Mouse (Mus musculus) spleen, postnatal 36 days (tissue): ENCODE data around the gene Efcab9.

Experiments used
- DNase-seq, 2 experiments: peaks; one replicate each; pipeline ENCODE4 v3.0.0; 2022; ENCODE audit warnings: low spot score in 2 of 2, mixed read lengths in 1 of 2

Gene Efcab9

DNA sequence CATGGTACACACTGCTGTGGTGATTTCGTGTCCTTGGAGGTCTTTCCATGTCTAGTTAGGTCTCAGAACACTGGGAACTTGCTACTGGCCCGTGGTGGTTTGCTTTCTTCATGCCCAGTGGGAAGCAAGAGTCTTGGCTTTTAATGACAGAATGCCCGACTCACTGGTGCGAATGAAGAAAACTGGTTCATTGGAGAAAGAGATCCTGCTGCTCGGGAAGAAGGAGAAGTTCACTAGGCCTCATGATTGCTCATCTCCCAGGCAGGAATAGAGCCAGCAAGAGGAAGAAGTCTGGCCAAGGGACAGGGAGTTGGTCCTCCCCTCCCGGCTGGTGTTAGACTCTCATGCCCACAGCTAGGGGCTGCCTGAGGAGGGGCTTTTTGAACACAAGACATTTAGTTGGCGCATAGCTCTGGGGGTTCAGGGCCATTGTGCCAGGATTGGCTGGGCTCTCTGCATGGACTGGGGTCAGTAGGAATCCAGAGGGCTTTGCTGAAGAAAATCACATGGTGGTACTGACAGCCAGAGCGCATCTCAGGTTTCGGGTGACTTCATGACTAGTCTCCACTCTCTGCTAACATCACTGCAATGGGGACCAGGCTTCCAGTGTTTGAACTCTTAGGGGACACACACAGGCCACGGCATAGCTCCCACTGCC lies 24.6 kb upstream of the Efcab9 start:
- no peak for DNase-seq

DNA sequence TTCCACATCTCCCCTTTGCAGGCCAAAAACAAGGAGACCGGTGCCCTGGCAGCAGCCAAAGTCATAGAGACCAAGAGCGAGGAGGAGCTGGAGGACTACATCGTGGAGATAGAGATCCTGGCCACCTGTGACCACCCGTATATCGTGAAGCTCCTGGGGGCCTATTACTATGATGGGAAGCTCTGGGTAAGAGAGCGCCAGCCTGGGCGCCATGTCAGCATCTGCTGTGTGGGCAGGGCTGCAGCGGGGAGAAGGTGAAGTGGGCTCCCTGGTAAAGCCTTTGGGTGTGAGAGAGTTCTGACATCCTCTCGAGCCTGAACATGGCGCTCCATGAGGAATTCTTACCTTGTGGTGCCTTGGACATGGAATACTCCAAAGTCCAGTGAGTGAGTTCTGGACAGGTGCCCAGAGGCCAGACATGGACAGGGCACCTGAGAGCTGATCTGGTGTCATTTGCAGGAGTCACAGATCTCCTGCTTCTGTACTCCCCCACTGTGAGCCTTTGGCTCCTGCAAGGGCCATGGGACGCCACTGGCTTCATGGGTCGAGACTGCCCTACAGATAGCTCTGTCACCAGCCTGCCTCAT lies 23.3 kb upstream of the Efcab9 start:
- no peak for DNase-seq

DNA sequence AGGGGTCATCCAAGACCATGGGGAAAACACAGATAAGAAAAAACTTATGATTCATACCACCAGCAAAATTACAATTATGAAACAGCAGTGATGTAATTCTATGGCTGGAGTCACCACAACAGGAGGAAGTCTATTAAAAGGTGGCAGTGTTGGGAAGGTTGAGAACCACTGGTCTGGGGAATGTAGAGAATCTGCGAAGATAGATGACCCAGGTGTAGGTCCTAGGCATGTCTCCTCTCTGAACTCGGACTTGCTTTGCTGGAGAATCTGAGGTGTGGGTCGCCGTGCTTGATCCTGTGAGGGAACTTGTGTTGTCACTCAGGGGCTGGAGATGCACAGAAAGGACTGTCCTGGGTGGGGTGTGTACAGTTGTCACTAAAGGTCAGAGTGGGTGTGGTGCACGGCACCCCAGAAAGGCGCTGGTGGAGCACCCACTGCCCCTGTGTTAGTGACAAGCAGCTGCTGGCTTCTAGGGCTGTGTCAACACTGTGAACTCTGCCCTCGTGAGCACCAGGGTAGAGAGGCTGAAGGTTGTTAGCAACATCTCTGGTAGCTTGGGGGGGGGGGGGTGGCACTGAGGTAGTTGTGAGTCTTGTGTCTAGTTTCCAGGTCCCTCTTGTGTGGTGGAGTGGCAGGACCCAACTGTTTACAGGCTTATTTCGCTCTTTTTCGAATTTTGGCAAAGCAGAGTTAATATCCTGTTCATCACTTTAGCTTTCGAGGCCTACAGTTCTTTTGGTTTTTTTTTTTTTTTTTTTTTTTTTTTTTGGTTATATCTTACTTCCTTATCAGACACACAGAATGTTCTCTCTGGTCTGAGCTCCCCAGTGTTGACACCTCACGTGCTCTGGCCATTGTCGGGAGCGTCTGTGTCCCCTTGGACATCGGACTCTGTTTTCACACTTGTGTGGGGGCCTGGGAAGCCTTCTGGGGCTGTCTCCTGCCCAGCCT lies 22.5 kb upstream of the Efcab9 start:
- DNase-seq = no peak

DNA sequence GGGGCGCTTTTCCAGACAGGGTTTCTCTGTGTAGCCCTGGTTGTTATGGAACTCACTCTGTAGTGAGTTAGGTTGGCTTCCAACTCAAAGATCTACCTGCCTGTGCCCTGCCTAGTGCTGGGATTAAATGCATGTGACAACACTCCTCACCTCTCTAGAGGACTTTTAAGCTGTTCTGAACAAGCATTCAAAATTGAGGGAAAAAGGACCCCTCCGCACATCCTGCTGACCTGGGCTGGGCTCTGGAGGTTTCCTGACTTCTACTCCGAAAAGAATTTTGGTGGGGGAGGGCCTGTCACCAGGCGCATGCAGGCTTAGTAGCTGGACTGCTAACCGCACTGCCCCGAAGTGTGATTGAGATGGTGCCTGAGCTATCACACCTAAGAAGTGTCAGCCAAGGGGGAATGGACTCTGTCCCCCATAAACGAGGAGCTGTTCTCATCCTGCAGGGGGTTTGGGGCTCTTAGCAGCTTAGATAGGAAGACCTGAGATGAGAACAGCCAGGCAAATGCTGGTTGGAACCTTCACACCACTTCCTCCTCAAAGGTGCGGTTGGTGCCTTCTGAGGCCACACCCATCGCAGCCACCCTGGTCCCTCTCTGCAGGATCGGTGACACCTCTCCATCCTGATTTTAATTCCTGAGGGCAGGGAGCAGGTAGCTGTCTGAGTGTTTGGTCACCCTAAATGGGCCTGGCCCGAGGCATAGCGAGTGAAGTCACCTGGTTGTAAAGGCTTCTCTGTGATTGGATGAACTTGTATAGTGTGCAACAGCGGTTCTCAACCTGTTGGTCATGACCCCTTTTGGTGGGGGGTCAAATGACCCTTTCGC lies 21.6 kb upstream of the Efcab9 start:
- peak; percentile 78 to 80 for DNase-seq

DNA sequence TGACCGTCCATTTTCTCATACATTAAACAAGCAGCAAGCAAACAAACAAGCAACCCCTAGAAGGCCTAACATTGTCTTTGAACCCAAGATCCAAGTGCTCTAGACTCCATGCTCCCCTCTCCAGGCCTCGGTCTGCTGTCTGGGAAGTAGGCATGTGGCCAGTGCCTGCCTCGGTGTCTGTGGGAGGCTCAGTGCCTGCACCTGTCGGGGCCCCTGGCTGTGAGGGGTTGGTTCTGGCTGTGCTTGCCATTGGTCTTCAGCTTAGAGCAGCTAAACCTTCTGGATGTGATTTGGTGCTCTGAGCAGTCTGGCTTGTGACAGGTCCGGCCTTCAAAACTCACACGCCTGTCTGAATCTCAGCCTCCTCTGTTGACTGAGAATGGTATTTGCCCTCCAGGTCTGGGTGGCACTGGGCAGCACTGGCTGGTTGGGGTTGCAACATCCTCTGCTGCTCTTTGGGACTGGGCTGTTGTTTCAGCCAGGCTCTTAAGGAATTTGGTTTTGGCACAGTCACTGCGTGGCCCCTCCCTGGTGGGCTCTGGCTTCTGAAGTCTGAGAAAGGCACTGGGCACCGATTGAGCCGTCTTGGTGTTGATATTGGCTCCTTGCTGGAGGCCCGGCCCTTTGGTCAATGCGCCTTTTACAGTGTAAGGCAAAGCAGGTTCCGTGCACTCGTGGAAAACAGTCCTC lies 20.7 kb upstream of the Efcab9 start:
- no peak for DNase-seq

DNA sequence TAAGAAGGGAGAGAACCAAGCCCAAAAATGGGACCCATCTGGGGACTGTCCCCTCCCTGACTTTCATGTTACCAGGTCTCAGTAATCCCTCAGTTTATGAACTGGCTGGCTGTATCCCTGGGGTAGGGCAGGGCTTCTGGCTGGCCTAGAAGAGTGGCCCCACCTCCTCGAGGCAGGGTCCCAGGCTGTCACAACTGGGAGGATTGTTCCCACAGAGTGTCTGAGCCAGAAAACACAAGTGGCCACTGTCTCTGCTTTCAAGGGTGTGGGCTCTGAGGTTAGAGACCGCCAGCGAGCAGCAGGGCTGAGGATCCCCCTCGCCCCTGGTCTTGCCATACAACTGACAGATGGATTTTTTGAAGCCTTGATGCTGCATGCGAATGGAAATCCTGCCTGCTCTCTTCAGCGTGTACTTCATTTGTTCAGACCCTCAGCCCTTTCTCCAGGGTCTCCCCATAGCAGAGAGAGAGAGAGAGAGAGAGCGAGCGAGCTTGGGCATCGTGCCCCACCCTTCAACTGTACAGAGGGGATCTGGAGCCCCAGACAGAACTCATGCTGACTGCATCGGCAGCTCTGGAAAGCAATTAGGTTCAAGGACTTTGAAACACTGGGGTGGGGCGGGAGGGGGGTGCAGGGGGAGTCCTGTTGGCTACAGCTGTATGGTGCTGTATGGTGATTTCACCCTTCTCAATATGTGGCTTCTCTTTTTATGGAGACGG lies 19.9 kb upstream of the Efcab9 start:
- no peak for DNase-seq

DNA sequence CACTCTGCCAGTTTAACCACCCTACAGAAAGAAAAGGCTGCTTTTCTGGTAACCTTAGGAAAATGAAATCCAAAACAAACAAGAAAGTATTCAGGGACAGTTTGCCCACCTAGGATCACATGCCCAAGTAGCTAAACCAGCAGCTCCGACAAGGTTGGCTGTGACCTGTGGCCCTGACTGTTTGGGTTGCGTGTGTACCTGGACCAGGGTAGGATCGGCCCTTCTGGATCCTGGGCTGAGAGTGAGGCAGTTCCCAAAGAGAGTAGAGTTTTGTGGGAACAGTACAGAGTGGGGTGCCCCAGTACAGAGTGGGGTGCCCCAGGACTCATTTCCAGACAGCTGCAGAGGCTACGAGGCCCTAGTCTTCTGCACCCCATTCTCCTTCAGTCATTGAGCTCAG lies 19.2 kb upstream of the Efcab9 start:
- no peak for DNase-seq

DNA sequence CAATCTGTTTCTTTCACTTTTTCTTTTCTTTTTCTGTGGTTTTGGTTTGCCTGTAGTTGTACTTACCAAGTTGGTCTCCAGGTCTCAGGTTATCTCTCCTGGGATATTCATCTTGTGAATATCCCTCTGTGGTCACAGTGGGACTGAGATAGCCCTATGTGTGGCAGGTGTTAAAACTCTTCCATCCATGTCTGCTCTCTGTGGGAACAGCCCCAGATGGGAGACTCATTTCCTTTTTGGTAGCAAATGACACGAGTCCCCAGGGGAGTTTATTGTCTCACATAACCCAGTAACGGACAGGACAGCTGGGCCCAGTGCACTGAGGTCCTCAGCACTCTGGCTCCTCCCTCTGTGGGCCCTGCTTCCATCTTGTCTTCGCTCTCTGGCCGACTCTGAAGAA lies 18.2 kb upstream of the Efcab9 start:
- no peak for DNase-seq

DNA sequence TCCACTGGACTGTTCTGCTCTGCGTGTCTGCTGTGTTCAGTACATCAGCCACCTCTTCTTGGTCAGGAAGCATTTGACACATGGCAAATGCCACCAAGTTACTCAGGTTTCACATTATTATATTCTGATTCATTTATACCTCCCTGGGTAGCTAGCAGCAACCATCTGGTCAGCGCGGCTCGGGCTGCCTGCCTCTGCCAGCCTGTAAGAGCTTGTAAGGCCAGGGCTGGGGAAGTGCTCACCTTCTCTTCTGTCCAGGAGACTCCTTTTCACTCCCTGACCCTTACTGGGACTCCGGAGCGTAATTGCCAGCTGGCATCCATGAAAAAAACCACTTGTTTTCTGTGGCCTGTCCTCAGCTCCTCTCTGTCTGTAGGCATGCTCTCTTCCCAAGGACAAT lies 17.4 kb upstream of the Efcab9 start:
- DNase-seq = no peak

DNA sequence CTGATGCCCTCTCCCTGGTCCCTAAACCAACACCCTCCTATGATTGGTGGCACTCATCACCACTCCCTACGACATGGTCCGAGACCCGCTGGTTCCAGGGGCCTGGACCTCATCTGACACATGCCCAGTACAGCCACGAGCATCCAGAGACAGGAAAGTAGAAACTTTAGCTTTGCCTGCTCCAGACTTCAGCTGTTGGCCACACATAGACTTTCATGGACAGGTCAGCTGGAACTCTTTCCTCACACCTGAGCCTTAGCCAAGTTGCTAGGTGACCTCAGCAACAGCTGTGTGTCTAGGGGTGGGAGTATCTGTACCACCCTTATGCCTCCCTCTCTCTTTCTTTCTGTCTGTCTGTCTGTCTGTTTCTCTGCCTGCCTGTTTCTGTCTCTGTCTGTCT lies 16.4 kb upstream of the Efcab9 start:
- no peak for DNase-seq

DNA sequence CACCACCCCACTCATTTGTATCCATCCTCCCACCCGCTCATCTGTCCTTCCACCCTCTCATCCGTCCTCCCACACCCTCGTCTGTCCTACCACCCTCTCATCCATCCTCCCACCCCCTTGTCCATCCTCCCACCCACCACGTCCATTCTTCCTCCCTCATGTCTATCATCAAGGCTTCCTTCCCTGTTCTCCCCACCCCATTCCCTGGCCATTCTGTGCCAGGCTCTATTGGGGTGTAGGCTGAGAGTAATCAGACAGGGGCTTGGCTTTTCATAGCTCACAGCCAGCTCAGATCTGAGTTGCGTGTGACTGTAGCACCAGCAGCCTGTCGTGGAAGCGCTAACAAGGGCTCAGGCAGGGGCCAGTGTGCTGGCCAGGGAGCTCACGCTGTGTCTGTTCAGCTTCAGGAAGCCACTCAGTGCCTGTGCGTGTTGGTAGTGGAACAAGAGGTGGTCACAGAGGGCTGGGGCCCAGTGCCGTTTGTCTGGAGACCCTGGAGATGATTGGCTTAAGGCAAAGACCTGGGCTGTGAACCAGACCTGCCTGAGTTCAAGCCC lies 15.6 kb upstream of the Efcab9 start:
- peak in 1 of 2 experiments; percentile 1 for DNase-seq

DNA sequence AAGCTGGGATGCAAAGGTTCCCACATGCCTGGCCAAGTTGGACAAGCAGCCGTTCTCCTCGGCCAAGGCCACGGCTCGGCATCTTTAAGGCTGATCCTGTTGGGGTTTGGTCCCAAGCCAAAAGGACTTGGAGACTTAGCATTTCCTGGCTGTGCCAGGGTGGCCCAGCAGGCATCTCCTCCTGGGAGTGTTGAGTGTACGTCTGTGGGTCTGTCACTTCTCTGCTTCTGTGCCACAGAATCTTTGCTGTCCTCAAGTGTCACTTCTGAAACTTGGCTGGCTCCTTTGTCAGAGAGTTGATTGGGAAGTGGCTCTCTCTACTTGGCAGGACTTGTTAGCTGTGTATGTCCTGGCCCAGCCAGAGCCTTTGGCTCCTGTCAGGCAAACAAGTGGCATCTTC lies 14.6 kb upstream of the Efcab9 start:
- DNase-seq = peak in 1 of 2 experiments; percentile 3

DNA sequence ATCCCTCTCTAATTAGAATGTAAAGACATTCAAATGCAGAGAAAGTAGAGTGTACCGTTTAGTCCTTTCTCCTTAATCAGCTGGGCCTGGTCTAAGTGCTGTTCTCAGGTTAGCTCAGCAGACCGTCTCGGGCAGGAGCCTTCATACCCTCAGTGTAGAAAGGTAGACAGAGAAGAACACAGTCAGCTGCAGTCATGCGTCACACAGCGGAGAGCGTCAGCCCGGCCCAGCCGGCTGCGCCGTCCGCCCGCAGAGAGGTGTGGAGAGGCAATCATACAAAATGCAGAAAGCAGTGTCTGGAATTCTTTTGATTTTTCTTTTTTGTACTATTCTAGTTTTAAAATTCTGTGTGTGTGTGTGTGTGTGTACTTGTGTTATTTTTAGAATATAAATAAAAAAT lies 13.7 kb upstream of the Efcab9 start:
- no peak for DNase-seq

DNA sequence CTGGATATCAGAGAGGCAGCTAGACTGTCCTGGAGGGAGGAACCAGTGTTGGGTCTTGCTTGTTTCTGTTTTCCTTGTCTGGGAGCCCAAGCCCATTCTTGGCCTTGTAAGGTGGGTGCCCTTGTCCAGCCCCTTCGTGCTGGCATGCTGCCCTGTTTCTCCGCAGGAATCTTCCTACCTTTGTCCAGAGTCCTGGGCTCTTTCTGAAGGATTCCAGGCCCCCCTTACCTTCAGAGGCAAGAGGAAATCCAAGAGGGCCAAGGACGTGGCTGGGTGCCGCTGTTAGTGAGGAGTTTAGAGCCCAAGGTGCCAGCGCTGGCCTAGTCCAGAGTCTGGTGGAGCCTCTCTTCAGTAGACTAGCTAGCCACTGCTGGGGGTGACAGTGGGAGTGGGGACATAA lies 12.6 kb upstream of the Efcab9 start:
- no peak for DNase-seq

DNA sequence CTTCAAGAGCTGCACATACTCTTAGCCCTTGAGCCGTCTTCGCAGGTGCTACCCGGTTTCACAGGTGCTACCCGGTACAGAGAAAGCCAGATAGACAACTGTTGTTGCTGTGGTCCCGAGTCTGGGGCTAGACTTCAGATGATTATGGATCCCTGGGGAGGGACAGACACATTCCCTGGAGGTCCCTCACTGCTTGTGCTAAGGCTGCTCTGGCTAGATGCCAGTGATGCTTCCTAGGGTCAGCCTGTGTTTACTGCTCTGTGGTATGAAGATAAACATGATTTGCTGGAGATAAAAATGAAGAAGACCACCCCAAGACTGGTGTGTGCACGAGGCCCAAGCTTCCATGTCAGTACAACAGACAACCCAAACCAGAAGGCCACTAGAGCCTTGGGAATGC lies 12.2 kb upstream of the Efcab9 start:
- DNase-seq = no peak

DNA sequence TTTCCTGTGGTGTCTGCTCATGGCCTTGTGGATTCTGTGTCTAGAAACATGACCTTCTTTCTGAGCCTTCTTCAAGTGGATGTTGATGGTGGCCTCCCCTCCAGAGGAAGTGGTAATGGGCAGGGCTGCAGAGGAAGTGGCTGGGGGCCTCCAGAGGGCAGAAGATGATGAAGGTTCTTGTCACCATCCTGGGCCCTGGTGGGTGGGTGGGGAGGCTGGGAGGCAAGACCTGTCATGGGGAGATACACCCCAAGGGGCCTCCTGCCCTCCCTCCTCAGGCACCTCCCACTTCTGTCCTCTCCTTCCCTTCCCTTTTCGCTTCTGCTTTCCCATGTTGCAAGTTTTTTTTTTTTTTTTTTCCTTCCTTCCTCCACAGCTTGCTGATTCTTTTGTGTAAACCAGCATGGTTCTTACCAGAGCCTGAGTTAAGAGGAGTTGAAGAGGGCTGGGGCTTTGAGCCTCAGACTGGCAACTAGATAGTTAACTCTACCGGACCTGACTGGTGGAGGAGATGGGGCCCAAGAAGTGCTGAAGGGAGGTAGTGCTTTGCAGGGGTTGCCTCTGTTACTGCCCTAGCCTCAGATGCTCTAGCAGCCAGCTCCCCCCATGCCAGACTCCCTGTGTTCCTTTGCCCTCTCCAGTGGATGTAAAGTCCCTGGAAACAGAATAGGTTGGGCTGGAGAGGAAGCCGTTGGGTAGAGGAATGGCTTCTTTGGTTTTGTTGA lies 11.0 kb upstream of the Efcab9 start:
- DNase-seq = peak; percentile 94

DNA sequence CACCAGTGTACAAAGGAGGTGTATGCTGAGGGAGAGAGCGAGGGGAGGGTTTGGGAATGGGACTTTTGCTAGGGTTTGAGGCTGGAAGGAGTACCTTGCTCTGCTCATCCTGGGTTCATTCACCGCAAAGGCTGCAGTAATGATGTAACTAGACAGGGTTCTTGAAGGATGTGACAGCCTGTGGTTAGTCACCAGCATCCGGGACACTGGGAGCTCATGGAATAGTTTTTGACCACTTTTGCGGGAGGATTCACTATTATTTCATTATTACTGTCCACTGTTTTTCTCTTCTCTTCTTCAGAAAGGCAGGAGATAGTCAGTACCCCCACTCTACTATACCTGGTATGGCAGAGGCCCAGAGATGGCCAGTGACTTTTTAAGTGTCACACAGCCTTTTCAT lies 10.3 kb upstream of the Efcab9 start:
- no peak for DNase-seq

DNA sequence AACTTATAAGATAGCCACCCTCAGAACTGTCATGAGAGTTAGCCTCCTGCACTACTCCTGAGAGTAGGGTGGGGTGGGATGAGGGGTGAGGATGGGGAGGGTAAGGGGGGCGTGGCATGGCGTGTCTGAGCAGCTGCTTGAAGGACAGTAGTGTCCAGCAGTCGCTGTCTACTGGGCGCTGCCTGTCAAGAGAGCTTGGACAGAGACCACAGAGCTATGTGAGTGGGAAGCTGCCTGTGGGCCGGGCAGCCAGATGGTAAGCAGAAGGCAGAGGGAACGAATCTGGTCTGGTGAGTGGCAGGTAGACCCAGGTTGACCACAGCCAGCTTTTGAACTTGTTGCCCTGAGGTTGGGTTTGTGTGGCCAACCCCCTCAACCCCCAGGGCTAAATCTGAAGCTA lies 8.6 kb upstream of the Efcab9 start:
- DNase-seq = no peak

DNA sequence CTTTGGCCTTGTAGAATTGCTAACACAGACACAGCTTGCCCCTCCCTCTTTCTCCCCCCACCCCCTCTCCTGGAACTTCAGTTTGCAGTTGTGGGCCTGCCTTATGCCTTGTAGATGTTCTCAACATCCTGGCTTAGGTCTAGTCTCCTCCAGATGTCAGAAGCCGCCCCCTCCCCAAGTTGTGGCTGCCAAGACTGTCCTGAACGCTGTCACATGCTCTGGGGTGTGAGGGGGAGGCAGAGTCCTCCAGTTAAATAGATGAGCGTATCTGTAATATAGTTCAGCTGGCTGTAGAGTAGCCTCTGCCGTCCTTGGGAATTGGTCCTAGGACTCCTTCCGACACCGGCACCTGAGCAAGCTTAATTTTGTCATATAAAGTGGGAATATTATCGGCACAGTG lies 7.8 kb upstream of the Efcab9 start:
- DNase-seq = no peak

DNA sequence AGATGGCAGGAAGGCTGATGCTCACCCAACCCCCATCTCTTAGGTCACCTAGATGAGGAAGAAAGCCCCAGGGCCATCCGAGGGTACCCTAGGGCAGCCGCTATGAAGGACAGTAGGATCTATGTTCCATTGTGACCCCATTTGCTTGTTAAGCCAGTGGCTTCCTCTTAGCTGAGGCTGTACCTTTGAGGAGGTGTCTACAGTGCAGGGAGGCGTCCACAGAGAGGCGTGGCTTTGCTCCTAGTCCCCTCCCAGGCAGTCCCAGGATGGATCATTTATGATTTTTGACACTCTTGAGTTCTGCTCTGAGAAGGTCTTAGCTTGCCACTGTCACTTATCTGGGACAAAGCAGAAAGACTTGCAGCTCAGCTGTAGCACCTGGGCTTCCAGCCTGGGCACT lies 7.0 kb upstream of the Efcab9 start:
- DNase-seq = peak in 1 of 2 experiments; percentile 40
